Mouse (Mus musculus): ENCODE measurements around the gene Gramd4.
"Not testable (repeated sequence)": the region's sequence is repeated elsewhere in the genome, so short reads cannot be mapped to it uniquely, and the experiment has no call there.

Gene Gramd4

DNA sequence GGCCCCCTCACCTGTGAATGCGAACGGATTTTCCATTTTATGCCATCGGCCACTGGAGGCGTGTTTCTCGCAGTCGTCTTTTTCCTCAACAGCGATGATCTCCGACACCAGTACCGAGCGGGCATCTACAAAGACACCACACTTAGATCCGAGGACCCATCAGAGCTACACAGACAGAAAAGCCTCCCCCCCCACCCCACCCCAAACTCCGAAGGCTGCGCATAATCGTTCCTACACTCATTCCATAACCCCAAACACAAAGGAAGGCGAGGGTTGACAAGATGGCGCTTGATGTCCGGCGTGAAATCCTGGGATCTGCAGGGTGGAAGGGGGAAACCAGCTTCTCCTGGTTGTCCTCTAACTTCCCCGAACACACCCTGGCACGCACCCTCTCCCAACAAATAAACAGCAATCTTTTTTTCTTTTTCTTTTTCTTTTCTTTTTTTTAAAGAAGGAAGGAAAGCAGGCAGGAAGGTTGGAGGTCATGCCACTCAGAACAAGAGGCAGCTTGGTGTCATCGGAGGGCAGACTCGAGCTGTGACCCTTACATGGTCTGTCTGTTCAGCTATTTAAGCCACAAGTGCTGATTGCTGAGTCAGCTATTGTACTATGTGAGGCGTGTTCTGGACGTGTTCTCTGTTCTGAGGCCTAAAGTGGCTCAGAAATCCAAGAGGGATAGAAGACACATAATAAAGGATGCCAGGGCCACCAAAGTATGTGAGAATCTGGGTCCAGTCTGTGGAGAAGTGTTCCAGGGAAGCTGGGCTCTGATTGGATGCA lies 108.5 kb downstream of the Gramd4 start:
- DNase-seq (ENCODE audit: low spot score in 2 of 2), result no peak

DNA sequence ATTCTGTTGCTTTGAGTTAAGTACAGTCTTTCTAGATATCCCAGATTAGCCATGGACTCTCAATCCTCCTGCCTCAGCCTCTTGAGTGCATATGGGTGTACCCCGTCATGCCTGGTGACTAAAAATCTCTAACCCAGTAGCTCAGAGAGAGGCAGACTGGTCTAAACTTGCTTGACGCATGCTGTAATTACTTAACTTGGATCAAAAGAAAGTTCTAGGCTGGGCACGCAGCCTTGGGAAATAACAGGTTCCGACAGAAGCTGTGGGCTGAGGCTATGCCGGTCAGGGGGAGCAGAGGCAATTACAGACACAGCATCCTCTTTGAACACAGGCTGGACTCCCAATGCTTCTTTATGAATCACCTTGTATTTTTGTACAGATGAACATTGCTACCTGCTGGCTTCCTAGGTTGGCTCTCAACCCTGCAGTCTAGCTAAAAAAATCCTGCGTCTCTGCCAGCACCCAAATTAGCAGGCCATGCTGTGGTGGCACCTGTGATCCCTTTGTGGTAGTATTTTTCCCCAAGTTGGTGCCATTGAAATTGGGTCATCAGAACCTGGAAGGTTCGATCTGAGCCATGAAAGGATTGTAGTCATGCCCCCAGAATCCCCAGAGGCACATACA lies 109.6 kb downstream of the Gramd4 start:
- no peak for DNase-seq (ENCODE audit: low spot score in 2 of 2)

DNA sequence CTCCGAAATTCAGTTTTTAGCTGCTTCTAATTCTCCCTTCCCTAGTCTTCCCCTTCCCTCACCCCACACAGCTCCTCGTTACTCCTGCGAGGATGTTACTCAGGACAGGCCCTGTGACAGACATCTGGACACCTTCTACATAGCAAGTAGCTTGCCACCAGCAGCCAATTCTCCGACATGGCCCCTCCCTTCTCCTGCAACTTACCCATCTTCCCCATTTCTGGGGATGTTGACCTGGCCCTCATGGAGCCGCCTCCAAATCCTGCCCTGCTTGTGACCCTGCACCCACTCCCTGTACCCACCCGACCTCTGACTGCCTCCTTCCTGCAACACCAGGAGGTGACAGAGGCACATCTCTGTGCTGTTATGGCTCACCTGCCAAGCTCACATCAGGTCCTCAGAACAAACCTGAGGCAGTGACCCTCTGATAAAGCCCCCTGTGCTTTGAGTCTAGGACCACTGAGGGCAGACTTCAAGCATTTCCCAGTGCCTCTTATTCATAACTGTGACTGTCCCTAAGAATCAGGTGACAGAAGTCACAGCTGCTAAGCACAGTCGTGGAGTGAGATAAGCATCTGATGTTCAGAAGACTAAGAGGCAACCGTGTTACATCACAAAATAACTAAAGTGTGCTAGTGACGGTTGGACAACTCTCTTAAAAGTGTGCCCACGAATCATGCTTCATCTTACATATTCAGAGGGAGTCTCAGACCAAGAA lies 110.5 kb downstream of the Gramd4 start:
- no peak for DNase-seq (ENCODE audit: low spot score in 2 of 2)

DNA sequence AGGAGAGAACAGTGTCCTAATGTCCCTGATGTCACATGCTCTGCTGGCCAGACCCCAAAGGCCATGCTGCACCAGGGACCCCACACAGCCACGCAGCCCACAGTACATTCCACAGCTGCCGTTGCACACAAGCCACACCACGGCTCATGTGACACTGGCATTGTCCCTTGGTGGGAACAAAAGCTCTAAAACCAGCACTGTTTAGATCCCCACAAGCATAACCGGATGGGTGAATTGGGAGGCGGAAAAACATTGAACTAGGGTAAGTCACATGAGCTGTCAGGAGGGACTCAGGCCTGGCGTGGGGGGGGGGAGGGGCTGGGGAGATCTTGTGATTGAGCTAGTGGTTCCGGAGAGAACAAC lies 111.0 kb downstream of the Gramd4 start:
- DNase-seq (ENCODE audit: low spot score in 2 of 2), result no peak

DNA sequence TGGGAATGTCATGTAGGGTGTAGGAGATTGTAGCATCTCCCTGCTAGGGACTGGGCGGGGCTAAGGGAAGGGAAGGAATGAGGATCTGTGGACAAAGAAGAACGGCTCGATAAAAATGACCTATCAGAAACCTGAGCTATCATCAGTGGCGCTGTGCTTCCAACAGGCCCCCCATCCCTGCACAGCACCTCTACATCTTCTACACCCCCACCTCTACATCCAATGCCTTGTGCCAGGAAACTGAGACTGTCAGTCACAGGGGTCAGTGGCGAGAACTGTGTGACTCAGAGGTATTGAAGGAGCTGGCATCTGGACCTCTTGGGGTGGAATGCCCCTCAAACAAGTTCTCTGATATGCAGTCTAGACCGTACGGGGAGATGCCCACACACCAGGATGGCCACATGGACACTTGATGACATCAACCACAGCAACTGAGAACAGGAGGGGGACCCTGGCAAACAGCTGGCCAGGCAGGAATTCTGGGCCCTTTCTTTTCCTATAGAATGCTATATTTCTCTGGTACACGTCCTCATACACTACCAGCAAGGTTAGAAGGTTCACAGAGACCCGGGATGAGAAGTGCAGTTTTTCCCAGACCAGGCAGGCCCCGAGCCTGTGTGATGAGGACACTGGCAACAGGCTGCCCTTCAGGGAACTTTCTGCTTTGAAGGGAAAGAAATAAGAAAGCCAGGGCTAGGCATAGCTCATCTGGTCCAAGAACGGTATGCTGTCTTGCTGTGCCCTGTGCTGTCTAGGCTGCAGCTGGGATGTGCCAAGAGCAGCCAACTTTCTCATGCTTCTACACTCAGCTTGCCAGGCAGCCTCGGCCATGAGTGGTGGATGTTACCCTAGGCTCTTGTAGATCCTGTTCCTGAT lies 111.7 kb downstream of the Gramd4 start:
- no peak for DNase-seq (ENCODE audit: low spot score in 2 of 2)

DNA sequence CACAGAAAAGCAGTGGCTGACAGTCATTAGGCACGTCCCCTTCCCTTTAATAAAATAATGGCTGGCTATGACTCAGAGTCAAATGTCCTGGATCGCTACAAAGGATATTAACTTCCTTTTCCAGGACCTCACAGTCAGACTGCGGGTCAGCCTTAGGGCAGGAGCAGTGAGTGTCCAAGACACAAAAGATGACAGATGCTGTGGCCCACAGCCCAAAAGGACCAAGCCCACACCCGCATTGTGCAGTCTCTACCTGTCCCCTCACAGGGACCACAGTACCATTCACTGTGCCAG lies 112.3 kb downstream of the Gramd4 start:
- DNase-seq (ENCODE audit: low spot score in 2 of 2), result no peak

DNA sequence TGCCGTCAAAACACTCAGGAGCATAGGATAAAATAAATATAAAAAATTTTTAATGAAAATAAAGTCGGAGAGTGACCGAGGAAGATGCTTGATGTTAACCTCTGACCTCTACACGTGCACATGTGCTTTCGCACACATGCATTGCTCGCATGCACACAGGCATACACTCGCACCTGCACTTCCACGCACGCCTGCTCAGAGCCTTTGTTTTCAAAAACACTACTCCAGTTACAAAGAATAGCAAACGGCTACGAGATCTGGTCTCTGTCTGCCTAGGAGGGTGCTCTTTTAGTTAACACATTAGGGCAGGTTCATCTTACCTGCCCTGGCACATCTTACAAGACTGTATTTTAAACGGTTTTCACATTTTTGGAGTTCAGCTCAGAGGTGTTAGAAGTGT lies 113.8 kb downstream of the Gramd4 start:
- no peak for DNase-seq (ENCODE audit: low spot score in 2 of 2)

DNA sequence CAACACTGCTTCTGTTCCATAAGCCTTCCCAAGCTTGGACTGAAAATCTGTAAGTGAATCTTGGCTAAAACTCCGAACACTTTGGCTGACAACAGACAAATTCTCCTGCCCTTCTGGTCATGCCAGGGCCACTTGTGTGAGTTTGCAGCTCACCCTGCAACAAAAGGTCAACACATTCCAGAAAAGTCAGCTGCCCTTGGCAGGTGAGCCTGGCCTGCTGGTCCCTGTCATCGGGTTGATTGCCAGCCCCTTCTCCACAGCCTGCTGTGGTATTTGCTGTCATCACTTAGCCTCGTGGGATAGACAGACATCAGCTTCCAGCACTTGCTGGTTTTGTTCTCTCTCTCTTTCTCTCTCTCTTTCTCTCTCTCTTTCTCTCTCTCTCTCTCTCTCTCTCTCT lies 114.6 kb downstream of the Gramd4 start:
- DNase-seq (ENCODE audit: low spot score in 2 of 2), result no peak

DNA sequence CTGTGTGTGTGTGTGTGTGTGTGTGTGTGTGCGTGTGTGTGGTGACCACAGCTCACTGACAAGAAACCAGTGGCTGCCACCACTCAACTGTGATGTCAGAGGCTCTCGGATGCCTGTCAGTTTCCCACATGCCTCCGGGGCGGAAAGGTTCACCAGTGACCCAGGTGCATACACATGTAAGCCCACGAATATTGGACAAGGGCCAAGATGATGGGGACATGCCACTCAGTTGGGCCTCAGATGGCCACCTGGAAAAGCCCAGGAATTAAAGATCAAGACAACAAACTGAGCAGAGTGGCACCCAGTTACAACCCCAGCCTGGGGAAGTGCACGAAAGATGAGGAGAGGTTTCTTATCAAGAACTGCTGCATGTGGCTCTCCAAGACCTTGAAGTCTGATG lies 115.0 kb downstream of the Gramd4 start:
- DNase-seq (ENCODE audit: low spot score in 2 of 2), result no peak

DNA sequence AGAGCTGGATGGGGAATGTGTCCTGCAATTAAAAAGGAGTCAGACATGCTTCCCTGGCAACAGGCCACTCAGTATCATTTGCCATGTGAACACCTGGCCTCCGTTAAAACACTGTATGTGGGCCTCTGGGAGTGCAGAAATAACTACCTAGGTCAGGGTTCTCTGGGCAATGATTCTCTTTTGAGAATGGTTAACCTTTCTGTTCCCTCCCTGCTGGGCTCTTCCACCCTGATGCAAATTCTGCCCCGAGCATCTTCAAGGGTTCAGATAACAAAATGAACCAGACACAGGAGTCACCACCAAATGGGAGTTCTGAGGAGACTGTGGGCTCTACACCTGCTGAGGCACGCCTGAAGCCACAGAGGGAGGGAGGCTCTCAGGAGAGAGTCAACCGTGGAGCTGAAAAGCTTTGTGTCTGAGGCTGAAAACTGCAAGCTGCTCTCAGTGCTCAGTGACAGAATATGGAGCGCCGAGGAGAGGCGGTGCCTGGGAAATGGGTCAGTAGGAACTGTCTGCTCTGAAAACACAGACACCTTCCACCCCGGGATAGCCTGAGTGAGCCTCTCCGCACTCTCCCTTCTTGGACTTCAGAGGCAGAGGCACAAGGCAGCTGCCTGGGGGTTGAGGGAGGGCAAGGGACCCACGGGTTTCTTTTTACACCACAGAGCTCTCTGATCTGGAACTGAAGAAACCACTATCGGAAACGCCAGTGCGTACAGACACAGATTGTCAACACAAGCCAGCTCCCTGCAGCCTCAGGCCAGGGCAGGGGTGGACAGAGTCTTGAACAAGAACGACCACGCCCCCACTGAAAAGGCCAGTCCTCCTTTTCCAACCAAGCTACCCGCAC lies 115.9 kb downstream of the Gramd4 start:
- DNase-seq (ENCODE audit: low spot score in 2 of 2), result peak in 1 of 2 experiments; percentile 56

DNA sequence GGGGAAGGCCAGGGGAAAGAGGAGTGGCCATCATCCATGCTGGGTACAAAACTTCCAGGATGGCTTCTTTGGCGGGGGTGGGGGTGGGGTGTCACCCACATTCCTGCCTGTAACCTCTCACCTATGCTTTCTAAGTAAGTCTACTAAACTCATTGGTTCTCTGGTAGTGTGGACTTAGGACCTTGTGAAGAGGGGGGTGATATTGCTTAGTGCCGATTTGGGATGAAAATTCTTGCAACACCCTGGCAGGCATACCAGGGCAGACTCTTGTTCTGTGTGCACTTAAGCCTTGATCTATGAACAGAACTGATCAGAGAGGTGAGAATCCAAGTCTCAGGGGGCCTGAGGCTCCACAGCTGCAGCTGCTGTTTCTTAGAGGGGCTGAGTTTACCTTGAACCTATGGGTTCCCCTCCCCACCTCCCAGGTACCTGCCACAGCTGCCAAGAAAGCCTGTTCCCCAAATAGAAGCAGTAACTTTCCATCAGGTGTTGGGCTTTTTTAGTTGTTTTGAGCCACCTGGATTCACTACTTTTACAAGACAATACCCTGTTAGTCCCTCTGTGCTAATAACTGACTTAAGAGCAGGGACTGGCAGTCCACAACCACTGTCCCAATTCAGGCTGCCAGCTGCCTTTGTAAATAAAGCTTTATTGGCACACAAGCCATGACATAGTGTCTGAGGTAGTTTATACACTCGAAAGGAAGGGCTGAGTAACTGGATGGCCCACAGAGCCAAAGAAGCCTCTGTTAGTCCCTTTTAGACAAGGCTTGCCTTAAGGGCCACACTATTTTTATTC lies 118.0 kb downstream of the Gramd4 start:
- DNase-seq (ENCODE audit: low spot score in 2 of 2), result no peak

DNA sequence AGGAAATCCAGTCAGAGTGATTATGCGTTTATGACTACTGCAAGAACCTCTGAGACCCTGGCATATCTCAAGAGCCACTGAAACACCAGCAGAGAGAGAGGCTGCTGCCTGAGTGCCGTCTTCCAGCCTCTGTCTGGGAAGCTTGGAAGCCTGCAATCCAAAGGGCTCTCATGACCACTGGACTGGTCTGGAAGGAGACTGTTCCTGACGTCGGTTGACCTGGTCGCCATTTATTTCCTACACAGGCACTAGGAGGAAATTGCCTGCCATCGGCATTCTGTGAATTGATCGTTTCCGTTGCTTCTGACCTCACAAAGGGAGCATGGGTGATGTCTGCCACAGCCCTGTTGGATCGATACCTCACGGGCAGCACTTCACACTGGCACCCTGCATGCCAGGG lies 118.7 kb downstream of the Gramd4 start:
- no peak for DNase-seq (ENCODE audit: low spot score in 2 of 2)

DNA sequence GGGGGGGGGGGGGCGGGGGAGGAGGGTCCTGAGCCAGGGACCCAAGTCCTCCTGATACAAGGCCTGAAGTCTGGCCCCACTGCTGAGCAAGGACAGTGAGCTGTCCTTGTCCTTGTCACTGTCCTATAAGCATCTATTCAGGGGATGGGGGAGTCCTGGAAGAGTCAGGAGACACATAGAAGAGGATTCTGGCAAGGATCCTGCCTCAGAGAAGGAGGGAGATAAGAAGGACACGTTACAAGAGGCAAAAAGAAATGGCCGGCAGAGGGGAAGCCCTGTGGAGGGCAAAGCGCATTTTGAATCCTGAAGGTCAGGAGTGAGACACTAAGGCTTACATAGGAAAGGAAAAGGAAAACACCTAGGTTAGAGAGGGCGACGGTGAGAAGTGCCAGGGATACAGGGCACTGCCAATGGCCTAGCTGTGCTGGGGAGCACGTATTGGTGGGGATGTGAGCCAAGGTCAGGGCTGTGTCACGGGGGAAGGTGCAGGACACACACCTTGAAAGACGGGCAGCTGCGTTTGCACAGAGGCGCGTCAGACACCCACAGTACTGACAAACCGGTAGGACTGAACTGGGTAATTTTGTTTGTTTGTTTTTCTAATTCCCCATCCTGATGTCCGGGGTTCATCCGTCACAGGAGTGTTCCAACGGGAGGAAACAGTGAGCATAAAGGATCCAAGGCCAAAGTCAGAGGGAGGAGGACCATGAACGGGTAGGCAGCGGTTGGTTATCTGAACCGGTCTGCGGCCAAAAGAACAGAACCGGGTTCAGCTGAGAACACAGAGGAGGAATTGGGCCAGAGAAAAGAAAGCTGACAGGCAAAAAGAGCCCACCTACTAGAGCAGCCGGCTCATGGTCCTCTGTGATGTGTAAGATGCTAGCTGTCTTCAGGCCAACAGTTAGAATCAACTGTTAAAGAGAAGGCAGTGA lies 119.5 kb downstream of the Gramd4 start:
- no peak for DNase-seq (ENCODE audit: low spot score in 2 of 2)

DNA sequence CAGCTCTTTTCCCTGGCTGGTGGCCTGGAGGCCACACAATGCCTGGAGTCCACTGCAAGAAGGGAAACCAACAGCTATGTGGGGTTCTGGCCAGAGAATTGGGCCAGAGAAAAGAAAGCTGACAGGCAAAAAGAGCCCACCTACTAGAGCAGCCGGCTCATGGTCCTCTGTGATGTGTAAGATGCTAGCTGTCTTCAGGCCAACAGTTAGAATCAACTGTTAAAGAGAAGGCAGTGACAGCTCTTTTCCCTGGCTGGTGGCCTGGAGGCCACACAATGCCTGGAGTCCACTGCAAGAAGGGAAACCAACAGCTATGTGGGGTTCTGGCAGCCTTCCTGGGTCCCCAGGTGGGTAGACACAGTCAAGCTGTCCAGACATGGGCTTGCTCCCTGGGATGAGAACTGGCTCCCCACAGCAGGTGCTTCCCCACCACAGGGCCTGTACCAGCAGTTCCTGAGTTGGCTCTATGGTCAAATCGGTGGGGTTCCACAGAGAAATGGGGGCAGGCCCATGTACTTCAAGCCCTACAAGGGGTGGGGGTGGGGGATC lies 120.3 kb downstream of the Gramd4 start:
- not testable (repeated sequence) for DNase-seq (ENCODE audit: low spot score in 2 of 2)

DNA sequence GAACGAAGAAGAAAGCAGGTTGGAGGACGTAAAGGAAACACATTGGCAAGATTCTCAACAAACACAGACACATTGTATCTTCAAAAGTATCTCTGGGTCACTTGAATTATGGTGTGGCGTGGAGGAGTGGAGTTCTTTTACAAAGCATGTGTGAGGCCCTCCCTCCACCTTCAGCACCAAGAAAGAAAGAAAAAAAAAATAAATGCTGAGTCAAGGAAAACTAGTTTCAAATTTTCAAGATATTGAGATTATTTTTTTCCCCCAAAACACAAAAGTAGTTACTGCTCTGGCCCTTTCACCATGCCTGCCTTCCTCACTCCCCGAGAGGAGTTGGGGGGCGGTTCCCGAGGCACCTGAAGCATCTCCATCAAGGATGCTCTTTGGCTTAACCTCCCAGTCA lies 121.1 kb downstream of the Gramd4 start:
- DNase-seq (ENCODE audit: low spot score in 2 of 2), result no peak

DNA sequence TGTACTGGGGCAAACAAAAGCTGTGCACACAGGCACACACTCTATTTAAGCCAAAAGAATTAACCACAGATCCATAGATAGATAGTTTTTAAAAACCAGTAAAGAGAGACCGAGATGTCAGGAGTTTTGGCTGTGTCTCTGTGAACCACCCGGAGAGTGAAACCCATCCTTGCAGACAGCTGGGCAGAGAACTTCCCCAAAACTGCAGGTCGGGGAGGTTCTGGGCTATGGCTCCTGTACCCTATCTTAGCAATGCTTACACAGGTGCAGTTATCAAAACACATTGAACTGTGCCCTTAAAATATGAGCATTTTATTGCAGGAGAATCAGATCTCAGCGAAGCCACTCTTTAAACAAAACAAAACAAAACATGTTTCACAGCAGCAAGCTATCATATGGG lies 122.9 kb downstream of the Gramd4 start:
- peak in 1 of 2 experiments; percentile 52 for DNase-seq (ENCODE audit: low spot score in 2 of 2)

DNA sequence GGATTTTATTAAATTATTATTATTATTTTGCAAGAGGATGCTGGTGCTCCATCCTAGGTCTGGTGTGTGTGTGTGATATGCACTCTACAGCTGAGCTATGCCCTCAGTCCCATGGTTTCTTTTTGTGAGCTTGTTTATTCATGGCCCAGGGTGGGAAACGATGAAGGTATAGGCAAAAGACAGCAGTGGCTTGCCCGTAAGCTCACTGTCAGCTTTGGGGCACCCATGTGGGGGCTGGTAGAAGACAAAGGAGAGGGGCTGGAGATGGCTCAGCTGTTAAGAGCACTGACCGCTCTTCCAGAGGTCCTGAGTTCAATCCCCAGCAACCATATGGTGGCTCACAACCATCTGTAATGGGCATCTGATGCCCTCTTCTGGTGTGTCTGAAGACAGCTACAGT lies 123.8 kb downstream of the Gramd4 start:
- not testable (repeated sequence) for DNase-seq (ENCODE audit: low spot score in 2 of 2)

DNA sequence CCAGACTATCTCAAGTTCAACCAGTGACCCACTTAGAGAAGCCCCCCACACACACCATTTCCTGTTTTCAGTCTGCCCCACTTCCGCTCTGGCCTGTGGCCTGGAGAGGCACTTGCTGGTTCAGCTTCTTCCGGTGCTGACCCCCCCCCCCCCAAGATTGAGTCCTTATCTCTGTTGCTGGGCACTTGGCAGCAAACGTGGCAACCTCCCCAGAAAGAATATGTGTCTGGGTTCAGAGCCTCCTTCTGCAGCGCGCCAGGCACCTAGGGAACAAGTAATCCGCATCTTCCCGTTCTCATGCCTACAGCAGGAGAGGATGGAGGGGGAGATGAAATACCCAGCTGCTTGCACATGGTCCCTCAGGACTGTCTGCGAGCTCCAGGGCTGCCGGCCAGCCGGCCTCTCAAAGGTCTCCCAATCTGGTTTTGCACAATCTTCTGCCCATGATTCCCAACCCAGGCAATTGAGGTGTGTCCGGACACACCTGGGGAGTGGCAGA lies 124.5 kb downstream of the Gramd4 start:
- DNase-seq (ENCODE audit: low spot score in 2 of 2), result peak in 1 of 2 experiments; percentile 64

DNA sequence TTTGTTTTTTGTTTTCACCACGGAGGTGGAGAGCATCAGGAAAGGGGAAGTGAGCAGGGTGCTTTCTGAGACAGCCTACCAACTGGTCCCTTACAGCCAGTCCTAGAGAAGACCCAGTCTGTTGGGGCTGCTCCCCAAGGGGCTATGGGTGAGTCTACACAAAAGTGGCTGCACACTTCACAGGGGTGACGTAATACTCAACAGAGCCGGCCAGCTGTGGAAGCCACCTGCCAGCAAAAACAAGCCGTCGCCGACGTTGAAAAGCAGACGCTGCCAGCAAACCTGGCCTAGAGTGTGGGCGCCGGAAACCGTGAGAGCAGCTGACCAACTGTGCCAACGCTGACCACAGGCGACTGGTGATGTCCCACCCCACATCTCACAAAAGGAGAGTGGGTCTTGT lies 125.2 kb downstream of the Gramd4 start:
- DNase-seq (ENCODE audit: low spot score in 2 of 2), result peak in 1 of 2 experiments; percentile 81

All from spleen, postnatal 10 days (tissue).